Comparison of ENCODE assay signal across 20 mouse cellular contexts in the genomic region with DNA sequence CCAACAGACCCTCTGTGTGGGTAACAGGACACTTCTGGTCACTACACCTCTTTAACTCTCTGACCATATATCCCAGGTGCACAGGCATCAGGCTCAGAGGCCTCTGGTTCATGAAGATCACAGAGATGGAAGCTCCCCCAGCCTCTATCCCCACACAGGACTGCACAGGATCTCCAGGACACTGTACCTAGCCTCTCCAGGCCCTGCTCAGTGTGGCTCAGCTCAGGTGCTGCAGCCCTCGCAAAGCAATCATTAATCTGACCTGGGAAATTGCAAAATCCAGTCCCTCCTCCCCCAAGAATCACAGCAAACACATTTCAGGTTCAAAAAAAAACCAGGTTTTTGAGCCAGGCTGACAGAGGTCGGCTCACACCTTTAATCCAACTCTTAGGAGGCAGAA. TPM values are rescaled to one million over a fixed set of nuclear protein-coding genes. Genes with fewer than 3 reads are reported as not detected.
A peak's percentile ranks its signal among the peaks of the same experiment; 100 is the strongest.
DNase-seq lines count a peak whose midpoint lies in the region; ATAC-seq and TF ChIP-seq lines count a peak whose summit lies in the region.
"Had no signal": no experiment of that assay in that cellular context is flagged by ENCODE, and none has a peak within 500 bp of the region (broad histone marks: within the 10 kb centered on the region; RNA-seq: fewer than 3 reads in every experiment).

No protein-coding gene starts in this region.

- ATAC-seq in liver, embryonic 12.5 days = peak; percentile 43; the same call in 1 of the 2 replicates
- ATAC-seq in liver, embryonic 16.5 days (ENCODE audit: low read depth) = peak; percentile 78
- ATAC-seq: forebrain, embryonic 14.5 days; hindbrain, embryonic 16.5 days had no signal

- H3K4me2 ChIP-seq in liver, embryonic 12.5 days = no peak overlapping the region
- no peak overlapping the region; the same call in 1 of the 2 replicates for H3K4me2 ChIP-seq in liver, embryonic 16.5 days (ENCODE audit: low read depth, low read length)
- H3K4me2 ChIP-seq: hindbrain, embryonic 12.5 days had no signal

- H3K9ac ChIP-seq in liver, embryonic 12.5 days = no peak overlapping the region
- H3K9ac ChIP-seq in liver, embryonic 16.5 days (ENCODE audit: low read depth, low read length) = no peak overlapping the region
- H3K9ac ChIP-seq: hindbrain, embryonic 12.5 days had no signal

- TF ChIP-seq POLR2A in testis, adult 2 months (IDR thresholded peaks at IDR 0.05; ENCODE audit: control insufficient read depth, low read depth, low read length) = no peak

- no peak for DNase-seq in testis, postnatal 10 days (ENCODE audit: low spot score)
- no peak for DNase-seq in adrenal gland, adult 18-20 months (ENCODE audit: low spot score in 2 of 2)
- no peak for DNase-seq in adrenal gland, postnatal 14 days
- no peak for DNase-seq in adrenal gland, postnatal 4 days (ENCODE audit: low spot score in 2 of 2)
- DNase-seq: adrenal gland, adult 8-10 months; cerebellum, adult 11-12 months; cerebellum, adult 9-11 months; cerebellum, postnatal 36 days; gastrocnemius, postnatal 10 days; heart, adult 18-20 months; heart, postnatal 10 days; heart, postnatal 4 days had no signal

- H3K4me3 ChIP-seq in testis, adult 2 months (ENCODE audit: control insufficient read depth, low read depth, low read length) = peak overlapping the region; percentile 70
- no peak overlapping the region for H3K4me3 ChIP-seq in liver, embryonic 12.5 days
- no peak overlapping the region for H3K4me3 ChIP-seq in liver, embryonic 16.5 days (ENCODE audit: low read depth, low read length)
- H3K4me3 ChIP-seq: embryonic facial prominence, embryonic 10.5 days; heart, embryonic 10.5 days; hindbrain, embryonic 12.5 days had no signal

- no peaks in the 10 kb centered on the region for H3K36me3 ChIP-seq in testis, adult 2 months (ENCODE audit: control insufficient read depth, insufficient read depth, low read length)
- H3K36me3 ChIP-seq in liver, embryonic 12.5 days = peaks cover 26% of the 10 kb centered on the region
- H3K36me3 ChIP-seq in liver, embryonic 16.5 days (ENCODE audit: control insufficient read depth, insufficient read depth) = no peaks in the 10 kb centered on the region
- H3K36me3 ChIP-seq: heart, embryonic 10.5 days; hindbrain, embryonic 12.5 days had no signal

- H3K4me1 ChIP-seq in testis, adult 2 months (ENCODE audit: control insufficient read depth, insufficient read depth, low read length) = peaks cover 2% of the 10 kb centered on the region; the same call in 1 of the 2 replicates
- H3K4me1 ChIP-seq in liver, embryonic 12.5 days = peaks cover 72% of the 10 kb centered on the region
- H3K4me1 ChIP-seq in liver, embryonic 16.5 days (ENCODE audit: control insufficient read depth, low read depth, low read length) = peaks cover 29% of the 10 kb centered on the region
- H3K4me1 ChIP-seq: hindbrain, embryonic 12.5 days had no signal

- no peaks in the 10 kb centered on the region for H3K9me3 ChIP-seq in liver, embryonic 12.5 days (replicated peaks)
- no peaks in the 10 kb centered on the region for H3K9me3 ChIP-seq in liver, embryonic 16.5 days (replicated peaks; ENCODE audit: control insufficient read depth, low read length)
- H3K9me3 ChIP-seq: embryonic facial prominence, embryonic 10.5 days; heart, embryonic 10.5 days; hindbrain, embryonic 12.5 days had no signal

- no peaks in the 10 kb centered on the region for H3K27me3 ChIP-seq in testis, adult 2 months (ENCODE audit: control insufficient read depth, insufficient read depth, low read length)
- no peaks in the 10 kb centered on the region for H3K27me3 ChIP-seq in liver, embryonic 12.5 days (replicated peaks)
- no peaks in the 10 kb centered on the region for H3K27me3 ChIP-seq in liver, embryonic 16.5 days (ENCODE audit: control insufficient read depth, insufficient read depth, low read depth, low read length)
- H3K27me3 ChIP-seq: hindbrain, embryonic 12.5 days had no signal

- WGBS in liver, embryonic 12.5 days (ENCODE audit: insufficient replicate concordance) = 57% methylated on average over 2 of the region's 2 CpGs
- WGBS in liver, embryonic 16.5 days (ENCODE audit: insufficient replicate concordance) = 49% methylated on average over 2 of the region's 2 CpGs

- no peak overlapping the region for H3K27ac ChIP-seq in testis, adult 2 months (ENCODE audit: control insufficient read depth, insufficient read depth, low read depth, low read length)
- H3K27ac ChIP-seq in liver, embryonic 12.5 days = peak overlapping the region; percentile 39; the same call in 1 of the 2 replicates
- H3K27ac ChIP-seq in liver, embryonic 16.5 days (ENCODE audit: low read length) = peak overlapping the region; percentile 46
- H3K27ac ChIP-seq: heart, embryonic 10.5 days; hindbrain, embryonic 12.5 days had no signal

- TF ChIP-seq CTCF in testis, adult 2 months (IDR thresholded peaks at IDR 0.05; ENCODE audit: control insufficient read depth, insufficient read depth, insufficient replicate concordance, low read depth, low read length) = no peak

RNA-seq across cellular contexts. Expression of a gene that starts 29.9 kb away (rescaled TPM):
- 172 and 188 TPM in 2 replicates for polyA plus RNA-seq in testis, adult 2 months (2012; rRNA removed)
- polyA plus RNA-seq in liver, embryonic 12.5 days (2016; fragmentation: Nextera tagmentation; extraction: Ambion mirVana) = 87.1 and 88.8 TPM in 2 replicates
- polyA plus RNA-seq in liver, embryonic 16.5 days (2015; fragmentation: Nextera tagmentation; extraction: Ambion mirVana) = 78.3 and 89.5 TPM in 2 replicates
- 1,000 to 10,000 TPM; 2,973 to 3,724 TPM for total RNA-seq in adrenal gland, adult 18-20 months (2021)
- 1,757 and 2,166 TPM in 2 replicates for total RNA-seq in adrenal gland, postnatal 14 days (2021)
- total RNA-seq in adrenal gland, postnatal 4 days (2021) = 100 to 1,000 TPM; 582 to 655 TPM
